Mouse (Mus musculus): ENCODE data around the gene Axl.

The Axl gene

DNA sequence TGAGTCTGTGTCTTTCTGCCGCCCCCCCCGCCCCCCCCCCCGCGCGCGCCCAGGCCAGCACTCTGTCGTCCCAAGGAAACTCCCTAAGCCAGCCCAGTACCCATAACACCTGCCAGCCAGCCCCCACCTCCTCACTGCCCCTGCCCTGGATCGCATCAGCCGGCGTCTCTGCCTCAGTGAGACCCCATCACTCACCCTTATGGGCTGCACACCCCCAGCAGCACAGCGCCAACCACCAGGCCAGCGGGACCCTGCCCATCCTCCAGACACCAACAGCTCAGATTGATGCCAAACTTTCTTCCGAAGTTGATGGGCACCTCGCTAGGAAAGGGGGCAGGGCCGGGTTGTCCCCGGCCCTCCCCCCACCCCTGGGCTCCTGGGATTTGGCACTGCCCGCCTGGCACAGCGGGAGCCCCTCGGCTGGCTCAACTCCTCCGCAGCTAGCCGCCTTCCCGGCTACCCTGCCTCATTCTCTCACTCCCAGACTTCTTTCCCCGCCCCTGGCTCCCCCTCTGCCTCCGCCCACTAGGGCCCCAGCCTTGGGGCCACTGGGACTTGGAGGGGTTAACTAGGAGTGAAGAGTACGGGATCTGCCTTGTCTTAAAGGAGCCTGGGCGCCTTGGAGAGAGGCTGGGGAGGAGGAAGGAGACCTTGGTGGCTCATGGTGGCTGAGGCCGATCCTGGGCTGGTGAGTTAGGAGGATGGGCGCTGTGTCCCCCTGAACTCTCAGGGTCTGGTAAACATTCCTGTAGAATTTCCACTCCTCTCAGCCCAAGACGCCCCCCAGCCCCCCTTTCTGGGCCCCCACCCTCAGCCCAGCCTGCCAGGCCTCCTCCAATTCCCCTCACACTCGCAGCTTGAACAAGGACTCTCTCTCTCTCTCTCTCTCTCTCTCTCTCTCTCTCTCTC lies at the start of gene Axl:
Axl (minus strand) TSS at position 486 of the 909 bp plus-strand sequence.
- DNase-seq (ENCODE audit: low spot score): peak; percentile 61

DNA sequence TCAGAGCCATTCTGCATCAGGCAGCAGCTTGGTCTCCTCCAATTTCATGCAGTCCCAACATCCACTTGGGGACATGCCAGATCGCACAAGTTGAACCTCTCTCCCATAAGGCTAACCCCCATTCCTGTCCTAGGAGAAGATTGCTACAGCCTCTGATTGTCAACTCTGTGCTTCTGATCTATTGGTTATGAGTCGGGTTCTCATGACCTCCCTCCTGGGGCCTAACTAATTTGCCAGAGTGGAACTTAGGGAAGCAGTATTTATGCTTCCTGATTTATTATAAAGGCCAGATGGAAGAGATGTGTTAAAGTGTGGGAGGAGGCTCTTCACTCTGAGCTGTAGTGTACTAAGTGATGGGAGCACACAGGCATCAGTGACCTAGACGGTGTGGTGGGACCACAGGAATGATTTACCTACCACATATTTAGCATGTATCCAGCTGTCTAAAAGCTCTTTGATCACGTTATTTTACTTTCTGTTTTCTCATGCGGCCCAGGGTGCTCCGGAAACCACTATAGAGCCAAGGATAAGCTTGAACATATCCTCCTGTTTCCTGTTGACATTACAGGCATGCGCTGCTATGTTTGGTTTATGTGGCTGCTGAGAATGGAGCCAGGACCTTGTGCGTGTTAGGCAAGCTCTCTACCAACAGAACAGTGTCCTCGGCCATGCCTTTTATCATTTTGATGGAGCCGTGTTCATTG lies 46.8 kb upstream of the Axl start:
- peak; percentile 60 for DNase-seq (ENCODE audit: low spot score)

DNA sequence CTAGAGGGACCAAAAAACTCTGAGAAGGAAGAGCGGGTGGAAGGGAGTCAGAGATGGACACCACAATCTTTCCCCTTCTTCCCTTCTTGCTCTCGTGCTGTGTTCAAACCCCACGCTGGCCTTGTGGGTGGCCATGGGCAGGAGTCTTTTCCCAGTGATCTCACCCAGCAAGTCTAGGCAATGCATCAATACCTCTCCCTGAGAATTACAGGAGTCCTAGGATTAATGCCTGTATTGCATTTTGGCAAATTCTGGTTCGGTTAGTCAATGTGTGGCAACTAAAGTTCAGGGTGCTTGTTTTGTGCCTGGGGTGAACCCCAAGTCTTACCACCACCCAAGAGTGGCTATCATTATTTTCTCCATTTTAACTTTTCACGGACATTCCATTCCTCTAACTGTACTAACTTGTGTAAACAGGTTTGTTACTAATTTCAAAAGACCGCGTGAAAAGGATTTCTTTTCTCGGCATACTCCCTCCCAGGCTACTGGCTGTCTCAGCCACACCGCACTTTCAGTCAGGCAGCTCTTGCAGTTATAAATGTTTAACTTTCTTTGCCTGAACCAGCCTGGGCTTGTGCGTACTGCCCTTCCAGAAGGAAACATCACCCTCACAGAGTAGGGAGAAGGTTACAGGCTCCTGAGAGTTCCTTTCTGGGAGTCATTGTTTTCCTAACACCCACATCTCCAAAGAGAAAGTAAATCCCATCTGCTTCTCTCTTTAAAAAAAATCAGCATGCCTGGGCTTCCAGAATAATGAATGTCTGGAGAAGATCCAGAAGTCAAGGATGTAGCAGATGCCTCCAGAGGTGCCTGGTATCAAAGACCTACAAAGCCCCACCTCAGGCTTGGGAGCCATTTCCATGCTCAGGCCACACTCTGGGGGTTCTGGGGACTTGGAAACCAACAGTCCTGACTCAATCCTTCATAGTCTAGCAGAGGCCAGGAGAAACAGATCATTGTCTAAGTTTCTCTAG lies 43.3 kb upstream of the Axl start:
- DNase-seq (ENCODE audit: low spot score): no peak

DNA sequence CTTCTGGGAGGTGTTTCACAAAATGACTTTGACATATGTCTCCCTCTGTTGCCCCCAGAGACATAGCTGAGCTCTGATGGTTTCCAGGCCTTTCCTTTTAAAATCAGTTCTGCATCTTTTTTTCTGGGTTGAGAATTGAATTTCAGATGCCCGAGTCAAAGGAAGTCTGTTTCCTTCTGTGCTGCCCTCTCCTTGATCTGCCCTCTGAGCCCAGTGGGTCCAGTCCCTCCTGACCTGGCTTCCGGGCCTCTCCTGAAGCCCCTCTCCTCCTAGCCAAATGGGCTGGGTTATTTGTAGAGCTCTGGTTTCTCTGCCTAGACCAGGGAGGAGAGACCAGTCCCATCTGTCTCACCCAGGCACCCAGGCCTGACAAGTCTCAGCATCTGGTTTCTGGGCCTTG lies 41.7 kb upstream of the Axl start:
- DNase-seq (ENCODE audit: low spot score): no peak

DNA sequence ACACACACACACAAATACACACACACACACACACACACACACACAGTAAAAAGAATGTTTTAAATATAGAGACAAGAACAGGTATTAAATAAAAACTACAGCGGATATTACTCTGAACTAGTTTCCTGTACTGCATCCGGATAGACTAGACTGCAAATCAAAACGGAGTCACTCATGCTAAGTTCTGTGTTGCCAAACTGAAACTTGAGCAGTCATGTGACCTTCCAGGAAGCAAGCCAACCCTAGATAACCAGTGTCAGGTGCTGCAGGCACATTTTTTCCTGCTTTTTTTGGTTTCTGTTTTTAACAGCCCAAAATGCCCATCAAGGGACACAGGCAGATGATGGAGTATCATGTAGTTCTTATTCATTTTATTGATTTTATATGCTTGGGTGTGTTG lies 38.7 kb upstream of the Axl start:
- DNase-seq (ENCODE audit: low spot score): peak; percentile 72

DNA sequence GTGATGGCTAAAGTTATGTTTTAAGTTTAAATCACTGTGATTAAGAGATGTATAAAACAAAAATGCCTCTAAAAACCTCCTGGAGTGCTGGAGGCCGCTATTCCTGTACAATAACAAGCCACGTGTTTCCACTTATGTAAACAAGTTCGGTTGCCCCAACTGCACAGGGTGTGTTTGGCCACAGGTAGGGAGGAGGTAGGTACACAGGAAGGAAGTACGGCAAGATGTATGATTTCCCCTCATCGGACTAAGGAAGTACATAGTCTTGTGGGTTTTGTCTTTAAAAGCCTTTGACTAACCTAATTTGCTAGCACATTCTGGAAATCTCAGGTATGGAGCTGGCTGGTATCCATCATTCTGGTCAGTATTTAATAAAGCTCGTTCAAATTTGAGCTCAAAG lies 37.5 kb upstream of the Axl start:
- DNase-seq (ENCODE audit: low spot score): no peak

DNA sequence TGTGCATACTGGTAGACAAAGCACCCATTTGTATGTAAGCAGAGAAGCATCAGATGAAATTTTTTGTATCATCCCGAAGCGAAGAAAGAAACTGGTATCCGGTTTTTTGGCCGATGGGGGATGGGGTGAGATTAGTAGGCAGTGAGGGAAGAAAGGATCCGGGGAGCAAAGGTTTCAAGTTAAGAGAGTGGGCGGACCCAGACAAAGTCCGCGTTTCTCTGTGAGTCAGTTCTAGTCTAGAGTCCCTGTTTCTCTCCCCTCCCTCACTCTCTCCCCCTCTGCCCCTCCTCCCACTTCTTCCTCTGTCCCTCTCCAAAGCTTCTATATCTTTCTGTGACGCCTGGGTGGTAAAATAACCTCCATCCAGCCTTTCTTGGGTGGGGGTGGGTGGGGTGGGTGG lies 36.5 kb upstream of the Axl start:
- no peak for DNase-seq (ENCODE audit: low spot score)

DNA sequence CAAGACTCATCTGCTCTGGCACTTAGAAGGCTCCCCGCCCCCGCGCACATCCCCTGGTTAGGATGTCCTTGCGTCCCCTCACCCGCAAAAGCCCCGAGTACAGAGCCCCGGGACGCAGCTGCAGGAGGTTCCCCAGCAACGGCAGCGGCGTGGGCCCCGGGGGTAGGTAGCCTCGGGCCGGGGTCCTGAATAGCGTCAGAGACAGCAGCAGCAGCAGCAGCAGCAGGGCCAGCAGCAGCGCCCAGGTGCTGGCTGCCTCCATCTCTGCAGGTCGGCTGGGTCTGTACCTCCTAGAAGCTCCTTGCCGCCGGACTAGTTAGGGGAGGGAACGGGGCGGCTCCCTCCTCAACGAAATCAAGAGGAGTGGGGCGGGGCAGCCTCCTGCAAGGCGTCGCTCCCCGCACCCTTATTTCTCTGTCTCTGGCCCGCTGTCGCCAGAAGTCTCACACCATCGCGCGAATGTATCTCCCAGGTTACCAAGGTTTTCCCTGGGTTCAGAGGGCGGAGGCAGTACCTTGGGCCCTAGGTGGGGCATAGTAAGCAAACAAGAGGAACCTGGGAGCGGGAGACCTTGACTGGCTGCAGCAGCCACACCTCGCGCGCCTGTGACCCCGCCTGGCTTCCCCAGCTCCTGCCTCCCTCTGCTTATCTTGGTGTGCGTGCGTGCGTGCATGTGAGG lies 27.9 kb upstream of the Axl start, which contains the start of gene Cyp2s1:
Cyp2s1 (minus strand) TSS at position 673 of the 679 bp plus-strand sequence.
- DNase-seq (ENCODE audit: low spot score): peak; percentile 67

DNA sequence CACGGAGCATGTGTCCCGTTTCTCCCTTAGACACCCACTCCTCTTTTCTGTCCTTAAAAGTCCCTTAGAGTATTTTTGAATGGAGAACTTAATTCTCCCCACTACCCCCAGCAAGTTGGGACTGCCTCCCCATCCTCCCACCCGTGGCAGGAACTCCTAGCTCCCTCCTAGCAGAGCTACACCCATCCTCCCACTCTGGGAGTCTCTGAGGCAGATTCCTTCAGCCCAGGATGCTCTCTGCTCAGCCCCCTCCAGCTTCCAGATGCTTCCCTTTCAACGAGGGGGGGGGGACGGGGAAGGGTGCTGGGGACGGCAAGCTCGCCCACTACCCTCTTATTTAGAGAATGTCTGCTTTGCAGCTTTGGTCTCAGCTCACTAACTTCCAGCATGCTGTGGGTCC lies 27.1 kb upstream of the Axl start:
- DNase-seq (ENCODE audit: low spot score): no peak

DNA sequence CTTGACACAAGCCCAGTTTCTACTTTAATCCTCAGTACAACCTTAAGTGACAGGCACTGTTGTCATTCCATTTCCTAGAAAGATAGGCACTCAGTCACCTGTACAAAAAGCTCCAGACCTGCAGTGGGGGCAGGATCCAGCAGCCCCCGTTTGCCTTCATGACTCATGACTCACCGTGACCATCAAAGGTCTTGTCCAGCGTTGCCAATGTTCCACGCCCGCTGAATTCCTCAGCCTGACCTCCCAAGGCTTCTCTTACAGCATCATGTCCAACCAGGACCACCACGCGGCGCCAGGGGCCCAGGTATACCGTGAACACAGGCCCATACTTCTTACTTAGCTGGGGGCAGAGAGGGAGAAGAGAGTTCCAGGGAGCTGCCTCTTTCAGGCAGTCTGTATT lies 26.2 kb upstream of the Axl start:
- no peak for DNase-seq (ENCODE audit: low spot score)

DNA sequence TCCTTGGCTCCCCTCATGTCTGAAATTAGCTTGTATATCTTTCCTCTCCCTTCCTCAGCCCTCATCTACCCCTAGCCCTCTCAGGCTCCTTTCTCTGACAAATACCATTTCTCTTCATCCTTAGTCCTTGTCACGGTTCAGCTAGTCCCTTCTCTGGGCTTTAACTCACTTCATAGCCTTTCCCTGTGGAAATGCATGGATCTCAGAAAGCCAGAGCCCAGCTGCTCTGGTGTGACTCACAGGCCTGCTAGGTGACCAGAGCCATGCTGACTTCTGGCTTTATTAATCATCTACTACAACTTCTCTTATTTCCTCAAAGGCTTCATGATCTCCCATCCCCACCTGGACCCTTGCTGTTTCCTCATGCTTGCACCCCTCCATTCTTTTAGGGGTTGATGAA lies 23.7 kb upstream of the Axl start:
- no peak for DNase-seq (ENCODE audit: low spot score)

DNA sequence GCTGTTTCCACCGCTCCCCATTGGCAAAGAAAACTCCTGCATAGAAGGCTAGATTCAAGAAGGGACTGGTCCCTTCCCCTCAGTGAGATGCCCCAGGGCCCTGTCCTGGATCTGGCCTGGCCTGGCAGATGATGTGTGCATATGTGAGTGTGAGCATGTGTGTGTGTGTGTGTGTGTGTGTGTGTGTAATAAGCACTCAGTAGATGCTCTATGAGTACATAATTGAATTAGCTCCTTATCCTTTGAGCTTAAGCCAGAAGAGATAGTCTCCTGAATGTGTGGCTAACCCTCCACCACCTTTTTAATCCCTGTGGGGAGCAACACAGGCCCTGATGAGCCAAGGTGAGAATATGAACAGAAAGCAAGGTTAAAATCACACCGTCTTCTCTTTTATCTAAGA lies 23.2 kb upstream of the Axl start:
- DNase-seq (ENCODE audit: low spot score): no peak

DNA sequence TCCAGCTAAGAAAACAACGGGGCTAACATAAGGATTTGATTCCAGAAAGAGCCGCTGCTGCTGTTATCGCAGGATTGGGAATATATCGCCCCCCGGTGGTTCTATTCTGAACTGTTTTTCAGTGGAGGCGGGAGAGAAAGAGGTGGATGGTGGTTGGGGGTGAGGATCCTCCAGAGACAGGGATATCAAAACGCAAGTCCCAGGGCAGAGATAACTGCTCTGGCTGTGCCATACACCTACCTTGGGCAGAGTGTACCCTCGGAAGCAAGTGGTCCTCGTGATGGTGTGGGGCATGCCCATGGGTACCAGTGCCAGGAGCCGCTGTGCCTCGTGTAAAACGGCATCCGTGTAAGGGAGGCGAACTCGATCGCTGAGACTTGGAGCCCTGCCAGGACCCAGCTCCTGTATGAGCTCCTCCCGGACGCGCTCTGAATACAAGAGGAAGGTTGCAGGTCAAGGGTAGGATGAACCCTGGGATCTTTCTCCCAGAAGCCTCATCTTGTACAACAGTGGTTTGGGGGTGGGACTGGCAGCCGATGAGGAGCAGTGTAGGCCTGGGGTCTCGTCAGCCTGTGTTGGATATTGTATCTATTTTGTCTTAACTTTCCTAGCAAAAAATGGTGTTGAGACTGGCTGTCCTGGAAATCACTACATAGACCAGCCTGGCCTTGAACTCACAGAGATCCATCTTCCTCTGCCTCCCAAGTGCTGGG lies 17.3 kb upstream of the Axl start:
- peak; percentile 83 for DNase-seq (ENCODE audit: low spot score)

DNA sequence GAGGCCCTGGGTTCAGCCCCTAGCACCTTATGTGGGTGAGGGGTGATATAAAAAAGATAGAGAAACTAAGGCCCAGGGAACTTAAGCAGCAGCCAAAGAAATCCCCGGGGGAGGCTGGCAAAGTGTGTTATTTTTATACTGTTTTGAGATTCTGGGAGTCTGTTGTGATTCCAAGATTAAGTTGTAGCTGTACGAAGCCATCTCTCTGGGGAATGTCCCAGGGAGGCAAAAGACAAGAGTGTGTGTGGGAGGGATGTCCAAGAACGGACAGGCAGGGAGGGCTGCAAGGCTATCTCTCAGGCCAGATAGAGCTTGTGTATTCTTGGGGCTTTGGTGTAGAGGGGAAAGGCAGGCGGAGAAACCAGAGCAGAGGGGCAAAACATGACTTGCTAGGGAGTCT lies 16.3 kb upstream of the Axl start:
- no peak for DNase-seq (ENCODE audit: low spot score)

DNA sequence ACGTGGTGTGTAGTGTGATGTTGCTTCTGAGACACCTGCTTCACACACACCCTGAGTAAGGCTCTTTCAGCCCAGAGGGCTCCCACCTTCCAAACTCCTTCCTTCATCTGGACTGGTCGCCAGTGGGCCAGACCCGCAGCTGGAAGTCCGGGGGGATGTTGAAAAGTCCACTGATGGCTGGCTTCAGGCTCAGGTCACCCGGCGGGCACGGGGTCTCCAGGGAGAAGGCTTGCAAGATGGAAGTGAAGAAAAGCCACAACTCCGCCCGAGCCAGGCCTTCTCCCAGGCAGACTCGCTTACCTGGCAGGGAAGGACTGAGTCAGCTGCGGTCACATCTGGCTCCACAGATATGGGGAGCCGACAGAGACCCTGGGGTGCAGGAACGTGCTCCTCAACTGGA lies 15.0 kb upstream of the Axl start:
- no peak for DNase-seq (ENCODE audit: low spot score)

DNA sequence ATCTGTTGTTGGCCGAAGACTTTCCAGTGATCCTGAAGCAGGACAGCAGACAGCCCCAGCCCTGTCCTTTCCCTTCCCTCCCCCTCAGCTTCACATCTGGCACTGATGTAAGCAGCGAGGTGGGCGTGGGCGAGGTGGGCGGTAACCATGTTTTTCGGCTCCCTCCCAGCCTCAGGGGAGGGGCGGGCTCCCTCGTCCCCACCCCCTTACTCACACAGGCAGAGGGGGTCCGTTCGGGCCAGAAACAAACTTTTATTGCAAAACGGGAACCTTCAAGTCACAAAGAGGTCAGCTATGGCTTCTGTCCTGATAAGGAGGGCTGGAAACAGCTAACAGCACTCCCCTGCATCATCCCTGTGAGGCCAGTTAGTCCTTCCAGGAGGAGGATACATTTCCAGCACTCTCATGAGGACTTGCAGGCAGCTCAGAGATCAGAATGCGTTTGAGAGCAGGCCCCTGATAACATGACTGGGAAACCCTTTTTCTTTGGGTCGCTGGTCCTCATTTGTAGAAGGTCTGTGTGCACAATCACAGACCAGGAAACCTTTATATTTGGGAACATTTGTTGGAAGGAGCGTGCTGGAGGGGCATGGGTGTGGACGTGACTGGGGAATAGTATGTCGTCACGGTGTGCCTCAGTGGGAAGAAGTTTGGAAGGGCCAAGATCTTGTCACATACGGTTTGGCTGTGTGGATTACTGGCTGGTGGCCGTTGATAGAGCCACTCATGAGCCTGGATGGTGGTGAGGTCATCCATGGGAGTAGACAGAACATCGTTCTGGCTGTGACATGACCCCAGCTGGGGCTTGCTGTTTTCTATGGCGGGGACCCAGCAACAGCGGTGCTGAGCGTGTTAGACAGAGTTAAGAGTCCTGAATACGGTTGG lies 14.0 kb upstream of the Axl start:
- DNase-seq (ENCODE audit: low spot score): peak; percentile 63

DNA sequence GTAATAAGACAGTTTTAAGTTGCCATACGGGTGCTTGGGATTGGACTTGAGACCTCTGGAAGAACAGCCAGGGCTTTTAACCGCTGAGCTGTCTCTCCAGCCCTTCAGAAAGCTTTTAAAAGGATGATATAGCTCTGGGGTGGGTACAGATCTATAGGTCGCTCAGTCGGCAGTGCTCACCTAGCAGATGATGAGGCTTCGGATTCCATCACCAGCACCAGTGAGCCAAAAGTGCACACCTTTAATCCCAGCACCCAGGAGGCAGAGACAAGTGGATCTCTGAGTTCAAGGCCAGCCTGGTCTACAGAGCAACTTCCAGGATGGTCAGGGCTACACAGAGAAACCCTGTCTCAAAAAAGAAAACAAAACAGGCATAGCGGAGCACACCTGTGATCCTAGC lies 12.5 kb upstream of the Axl start:
- DNase-seq (ENCODE audit: low spot score): no peak

DNA sequence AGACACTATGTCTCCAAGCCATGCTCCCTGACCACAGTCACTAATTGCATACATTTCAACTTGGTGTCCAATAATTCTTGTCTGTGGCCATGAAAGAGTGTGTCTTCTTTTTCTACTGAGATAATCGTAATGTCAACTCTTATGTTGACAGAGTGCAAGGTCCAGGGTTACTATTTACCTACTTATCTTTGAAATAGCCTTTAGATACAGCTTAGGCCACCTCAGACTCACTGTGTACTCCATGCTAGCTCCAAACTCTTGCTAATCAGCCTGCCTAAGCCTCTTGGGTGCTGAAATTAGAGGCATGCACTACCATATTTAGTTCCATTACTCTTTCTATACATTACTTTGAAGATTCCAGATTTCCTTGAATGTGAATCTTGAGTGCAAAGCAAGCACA lies 10.9 kb upstream of the Axl start:
- no peak for DNase-seq (ENCODE audit: low spot score)

DNA sequence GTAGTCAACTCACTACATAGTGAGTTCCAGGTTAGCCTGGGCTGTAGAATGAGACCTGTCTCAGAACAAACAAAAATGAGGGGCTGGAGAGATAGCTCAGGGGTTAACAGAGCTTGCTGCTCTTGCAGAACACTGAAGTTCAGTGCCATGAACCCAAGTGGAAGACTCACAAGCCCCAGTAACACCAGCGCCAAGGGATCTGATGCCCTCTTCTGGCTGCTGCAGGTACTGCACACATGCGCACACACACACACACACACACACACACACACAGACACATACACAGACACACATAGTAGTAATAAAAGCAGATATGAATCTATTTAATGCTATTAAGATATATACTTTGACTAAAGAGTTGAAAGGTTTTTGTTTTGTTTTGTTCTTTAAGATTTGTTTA lies 10.0 kb upstream of the Axl start:
- DNase-seq (ENCODE audit: low spot score): no peak

DNA sequence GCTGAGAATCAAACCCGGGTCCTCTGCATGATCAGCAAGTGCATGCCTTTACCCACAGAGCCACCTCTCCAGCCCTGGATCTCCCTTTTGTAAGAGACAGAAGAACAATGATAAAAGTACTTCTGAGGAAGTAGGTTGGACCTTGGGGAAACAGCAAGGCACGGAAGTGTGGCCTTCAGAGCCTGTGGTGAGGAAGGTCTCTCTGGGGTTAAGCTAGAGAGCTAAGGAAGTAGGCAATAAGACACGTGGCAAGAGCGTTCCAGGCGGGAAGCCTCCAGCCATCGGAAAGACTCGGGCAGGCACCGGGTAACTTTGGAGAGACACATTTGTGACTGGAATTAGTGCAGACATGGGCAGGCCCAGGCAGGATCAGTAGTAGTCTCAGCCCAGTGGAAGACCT lies 6.3 kb upstream of the Axl start:
- no peak for DNase-seq (ENCODE audit: low spot score)
